Comparison of ENCODE assay signal across 8 mouse cellular contexts in the genomic region with DNA sequence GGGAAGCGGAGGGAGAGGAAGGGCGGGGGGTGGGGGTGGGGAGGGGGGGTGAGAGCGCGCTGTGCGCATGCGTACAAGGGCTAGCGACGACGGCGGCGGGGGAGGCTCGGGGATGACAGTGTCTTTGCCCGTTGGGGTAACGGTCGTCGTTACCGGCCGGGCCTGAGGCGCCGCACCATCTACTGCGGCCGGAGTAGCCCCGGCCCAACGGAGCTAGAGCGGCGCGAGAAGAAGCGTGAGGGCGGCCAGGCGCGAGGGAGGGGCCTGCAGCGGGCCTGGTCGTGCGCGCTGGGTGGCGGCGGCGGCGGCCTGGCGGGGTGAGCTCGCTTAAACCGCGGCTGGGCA. TPM values are rescaled to one million over a fixed set of nuclear protein-coding genes. Genes with fewer than 3 reads are reported as not detected.
DNase-seq lines count a peak whose midpoint lies in the region; ATAC-seq lines count a peak whose summit lies in the region.

A gene (plus strand): TSS at position 115 of the 345 bp plus-strand sequence.

- peak; percentile 83 for ATAC-seq in midbrain, embryonic 13.5 days

- H3K27me3 ChIP-seq in midbrain, embryonic 13.5 days: no peaks in the 10 kb centered on the region

- 1% methylated on average over 31 of the region's 43 CpGs for WGBS in midbrain, embryonic 13.5 days

- no peaks in the 10 kb centered on the region for H3K36me3 ChIP-seq in midbrain, embryonic 13.5 days

- H3K4me1 ChIP-seq in midbrain, embryonic 13.5 days (replicated peaks): peaks cover 28% of the 10 kb centered on the region

- H3K4me2 ChIP-seq in midbrain, embryonic 13.5 days (replicated peaks): peak within 1 kb of the TSS; percentile 95

- peak within 1 kb of the TSS; percentile 81 for H3K4me3 ChIP-seq in midbrain, embryonic 13.5 days (replicated peaks)

- H3K9ac ChIP-seq in midbrain, embryonic 13.5 days (replicated peaks): peak within 1 kb of the TSS; percentile 99

- no peaks in the 10 kb centered on the region for H3K9me3 ChIP-seq in midbrain, embryonic 13.5 days

- DNase-seq in layer of hippocampus, adult 8-10 months (ENCODE audit: low spot score in 2 of 2): no peak
- no peak for DNase-seq in layer of hippocampus, adult 11-12 months (ENCODE audit: low spot score)
- DNase-seq in c-Kit-negative CD71-positive TER-119-positive erythroid progenitor cells, embryonic 14.5 days (ENCODE audit: low read depth, low spot score): peak; percentile 64
- no peak for DNase-seq in heart, adult 8-10 months (ENCODE audit: low spot score)
- DNase-seq in layer of hippocampus, postnatal 25 days (ENCODE audit: extremely low spot score in 1 of 2, low spot score in 1 of 2): no peak
- no peak for DNase-seq in c-Kit-positive CD71-positive TER-119-positive erythroid progenitor cells, embryonic 14.5 days (ENCODE audit: low spot score)
- DNase-seq in spleen, postnatal 14 days (ENCODE audit: low spot score in 2 of 2): no peak

- H3K27ac ChIP-seq in midbrain, embryonic 13.5 days: peak within 1 kb of the TSS; percentile 99

RNA-seq across cellular contexts. Expression of the gene that starts here (rescaled TPM):
- total RNA-seq in layer of hippocampus, adult 8-10 months (2022): 10 to 100 TPM; 66.6 to 73.6 (median 67.9) TPM
- 10 to 100 TPM; 30.6 to 35.1 (median 34.1) TPM for total RNA-seq in heart, adult 8-10 months (2022)
- 10 to 100 TPM; 61.5 to 66.9 TPM for total RNA-seq in layer of hippocampus, postnatal 25 days (2021)
- polyA plus RNA-seq in midbrain, embryonic 13.5 days (2015; fragmentation: Nextera tagmentation; extraction: Ambion mirVana): 5.5 and 7.2 TPM in 2 replicates
